Mouse (Mus musculus): ENCODE results near the gene Lrch3.

DNA sequence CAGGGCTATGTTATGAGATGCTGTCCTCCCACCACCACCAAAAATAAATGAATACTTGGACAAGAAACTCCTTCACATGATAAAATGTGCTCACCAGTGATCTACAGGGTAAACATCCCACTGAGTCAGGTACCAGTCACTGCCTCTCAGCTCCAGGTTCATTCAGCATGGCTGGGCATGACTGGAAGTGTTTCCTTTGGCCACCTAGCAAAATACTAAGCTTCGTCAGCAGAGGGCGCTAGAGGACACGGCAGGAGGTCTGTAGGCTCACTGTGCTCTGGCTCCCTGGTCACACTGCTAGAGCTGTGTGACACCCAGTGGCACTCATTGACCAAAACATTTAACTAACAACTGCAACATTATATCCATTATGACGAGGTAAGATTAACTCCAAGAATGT is 109.8 kb downstream of the Lrch3 start:
- peak; percentile 100 for TF ChIP-seq CTCF (IDR thresholded peaks at IDR 0.05; ENCODE audit: low read depth, low read length)
- TF ChIP-seq POLR2A (IDR thresholded peaks at IDR 0.05; ENCODE audit: insufficient read depth, low read length) = no peak
